Mouse (Mus musculus): ENCODE measurements at regions not wholly inside any gene's neighbourhood (a gene's known extent, or its start where the extent isn't known, plus 50 kb on each side); places are given as distances from the start of the nearest gene placed in this dataset.

DNA sequence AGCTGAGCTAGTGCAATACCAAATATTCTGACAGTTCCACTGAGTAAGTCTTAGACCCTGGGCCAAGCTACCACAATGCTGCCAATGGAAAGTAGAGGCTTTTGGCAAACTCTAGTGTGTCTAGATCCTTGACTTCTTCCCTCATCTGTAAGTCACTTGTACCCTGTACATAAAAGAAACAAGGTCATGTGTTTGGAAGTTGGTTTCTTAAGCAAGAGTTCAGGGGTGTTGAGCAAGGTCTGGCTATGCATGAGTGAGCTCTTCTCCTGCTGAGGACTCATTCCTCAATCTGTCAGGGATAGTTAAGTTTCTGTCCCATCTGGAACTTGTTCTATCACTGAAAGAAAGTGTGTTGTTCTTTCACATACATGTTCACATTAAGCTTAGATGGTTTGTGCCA, 132.9 kb downstream of the Dyrk2 start:
- H3K27me3 ChIP-seq (ENCODE audit: control insufficient read depth, insufficient read depth, low read length) = no peaks in the 10 kb centered on the region
- H3K4me1 ChIP-seq (ENCODE audit: control insufficient read depth, insufficient read depth, insufficient read length) = no peaks in the 10 kb centered on the region
- no peak for TF ChIP-seq CTCF (IDR thresholded peaks at IDR 0.05; ENCODE audit: extremely low read depth, insufficient read depth, insufficient read length, insufficient replicate concordance)
- TF ChIP-seq POLR2A (IDR thresholded peaks at IDR 0.05; ENCODE audit: low read depth, low read length) = no peak
- H3K36me3 ChIP-seq (ENCODE audit: control insufficient read depth, insufficient read depth, low read length) = no peaks in the 10 kb centered on the region
- no peak overlapping the region for H3K27ac ChIP-seq (ENCODE audit: insufficient read depth, low read length)
- no peak for DNase-seq (ENCODE audit: low read depth in 1 of 2, low spot score in 2 of 2)
- H3K4me3 ChIP-seq (ENCODE audit: extremely low read depth, insufficient read depth, insufficient read length) = no peak overlapping the region

DNA sequence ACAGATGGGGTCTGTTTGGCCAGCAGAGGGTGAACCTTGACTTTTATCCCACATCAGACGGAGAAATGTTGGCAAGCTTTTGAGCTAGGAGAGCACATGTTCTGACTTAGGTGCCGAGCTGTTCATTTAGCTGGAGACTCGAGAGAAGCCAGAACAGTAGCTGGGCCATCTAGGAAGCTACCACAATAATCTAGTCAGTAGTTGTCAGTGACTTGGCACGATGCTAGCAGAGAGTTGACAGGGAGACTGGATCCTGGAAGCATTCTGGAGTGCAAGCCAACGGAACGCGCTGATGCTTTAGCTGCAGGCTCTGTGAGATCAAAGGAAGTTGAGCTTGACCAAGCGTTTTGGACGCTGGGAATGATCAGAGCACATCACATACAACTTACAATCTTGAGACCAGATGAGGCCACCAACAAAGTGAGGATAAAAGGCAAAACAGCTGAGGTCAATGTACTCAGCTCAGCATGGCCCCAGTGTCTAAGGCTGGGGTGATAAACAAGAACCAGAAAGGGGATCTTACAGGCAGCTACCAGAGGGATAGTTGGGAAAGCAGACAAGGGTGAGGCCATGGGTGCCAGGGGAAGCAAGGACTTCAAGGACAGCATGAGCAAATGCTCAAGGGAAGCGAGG, 130.0 kb downstream of the Dyrk2 start:
- WGBS = 86% methylated on average over 10 of the region's 10 CpGs
- H3K4me3 ChIP-seq (ENCODE audit: extremely low read depth, insufficient read depth, insufficient read length) = no peak overlapping the region
- no peaks in the 10 kb centered on the region for H3K27me3 ChIP-seq (ENCODE audit: control insufficient read depth, insufficient read depth, low read length)
- TF ChIP-seq CTCF (IDR thresholded peaks at IDR 0.05; ENCODE audit: extremely low read depth, insufficient read depth, insufficient read length, insufficient replicate concordance) (no peak), POLR2A (IDR thresholded peaks at IDR 0.05; ENCODE audit: low read depth, low read length) (no peak)
- no peak overlapping the region for H3K27ac ChIP-seq (ENCODE audit: insufficient read depth, low read length)
- DNase-seq (ENCODE audit: low read depth in 1 of 2, low spot score in 2 of 2) = no peak
- no peaks in the 10 kb centered on the region for H3K36me3 ChIP-seq (ENCODE audit: control insufficient read depth, insufficient read depth, low read length)
- H3K4me1 ChIP-seq (ENCODE audit: control insufficient read depth, insufficient read depth, insufficient read length) = no peaks in the 10 kb centered on the region

- no peak overlapping the region for H3K4me3 ChIP-seq (ENCODE audit: extremely low read depth, insufficient read depth, insufficient read length)
- no peaks in the 10 kb centered on the region for H3K36me3 ChIP-seq (ENCODE audit: control insufficient read depth, insufficient read depth, low read length)
- 95% methylated on average over 9 of the region's 9 CpGs for WGBS
- TF ChIP-seq POLR2A (IDR thresholded peaks at IDR 0.05; ENCODE audit: low read depth, low read length) = no peak
- TF ChIP-seq CTCF (IDR thresholded peaks at IDR 0.05; ENCODE audit: extremely low read depth, insufficient read depth, insufficient read length, insufficient replicate concordance) = no peak
- no peaks in the 10 kb centered on the region for H3K27me3 ChIP-seq (ENCODE audit: control insufficient read depth, insufficient read depth, low read length)
- H3K27ac ChIP-seq (ENCODE audit: insufficient read depth, low read length) = no peak overlapping the region
- no peaks in the 10 kb centered on the region for H3K4me1 ChIP-seq (ENCODE audit: control insufficient read depth, insufficient read depth, insufficient read length)
- no peak for DNase-seq (ENCODE audit: low read depth in 1 of 2, low spot score in 2 of 2)
Measured at GRCm38 (mm10) chr10:118743831-118744230, 126.2 kb downstream of the Dyrk2 start.

GRCm38 (mm10) chr10:118746719-118747395, 123.2 kb downstream of the Dyrk2 start:
- WGBS = 73% methylated on average over 4 of the region's 4 CpGs
- no peak for DNase-seq (ENCODE audit: low read depth in 1 of 2, low spot score in 2 of 2)
- Histone ChIP-seq H3K27me3 (ENCODE audit: control insufficient read depth, insufficient read depth, low read length) (no peaks in the 10 kb centered on the region), H3K27ac (ENCODE audit: insufficient read depth, low read length) (no peak overlapping the region), H3K36me3 (ENCODE audit: control insufficient read depth, insufficient read depth, low read length) (no peaks in the 10 kb centered on the region), H3K4me1 (ENCODE audit: control insufficient read depth, insufficient read depth, insufficient read length) (no peaks in the 10 kb centered on the region), H3K4me3 (ENCODE audit: extremely low read depth, insufficient read depth, insufficient read length) (no peak overlapping the region)
- no peak for TF ChIP-seq POLR2A (IDR thresholded peaks at IDR 0.05; ENCODE audit: low read depth, low read length)
- TF ChIP-seq CTCF (IDR thresholded peaks at IDR 0.05; ENCODE audit: extremely low read depth, insufficient read depth, insufficient read length, insufficient replicate concordance) = no peak

GRCm38 (mm10) chr10:118749039-118749438, 121.0 kb downstream of the Dyrk2 start:
- H3K27ac ChIP-seq (ENCODE audit: insufficient read depth, low read length) = no peak overlapping the region
- no peaks in the 10 kb centered on the region for H3K27me3 ChIP-seq (ENCODE audit: control insufficient read depth, insufficient read depth, low read length)
- WGBS = 93% methylated on average over 1 of the region's 1 CpGs
- TF ChIP-seq CTCF (IDR thresholded peaks at IDR 0.05; ENCODE audit: extremely low read depth, insufficient read depth, insufficient read length, insufficient replicate concordance) (no peak), POLR2A (IDR thresholded peaks at IDR 0.05; ENCODE audit: low read depth, low read length) (no peak)
- H3K4me3 ChIP-seq (ENCODE audit: extremely low read depth, insufficient read depth, insufficient read length) = no peak overlapping the region
- DNase-seq (ENCODE audit: low read depth in 1 of 2, low spot score in 2 of 2) = no peak
- H3K36me3 ChIP-seq (ENCODE audit: control insufficient read depth, insufficient read depth, low read length) = no peaks in the 10 kb centered on the region
- peaks cover 2% of the 10 kb centered on the region; the same call in 1 of the 2 replicates for H3K4me1 ChIP-seq (ENCODE audit: control insufficient read depth, insufficient read depth, insufficient read length)

- H3K4me3 ChIP-seq (ENCODE audit: extremely low read depth, insufficient read depth, insufficient read length) = no peak overlapping the region
- H3K27me3 ChIP-seq (ENCODE audit: control insufficient read depth, insufficient read depth, low read length) = no peaks in the 10 kb centered on the region
- DNase-seq (ENCODE audit: low read depth in 1 of 2, low spot score in 2 of 2) = no peak
- TF ChIP-seq POLR2A (IDR thresholded peaks at IDR 0.05; ENCODE audit: low read depth, low read length) (no peak), CTCF (IDR thresholded peaks at IDR 0.05; ENCODE audit: extremely low read depth, insufficient read depth, insufficient read length, insufficient replicate concordance) (no peak)
- H3K4me1 ChIP-seq (ENCODE audit: control insufficient read depth, insufficient read depth, insufficient read length) = peaks cover 2% of the 10 kb centered on the region; the same call in 1 of the 2 replicates
- H3K27ac ChIP-seq (ENCODE audit: insufficient read depth, low read length) = no peak overlapping the region
- no peaks in the 10 kb centered on the region for H3K36me3 ChIP-seq (ENCODE audit: control insufficient read depth, insufficient read depth, low read length)
- 94% methylated on average over 6 of the region's 6 CpGs for WGBS
Measured at GRCm38 (mm10) chr10:118749756-118750155, 120.3 kb downstream of the Dyrk2 start.

DNA sequence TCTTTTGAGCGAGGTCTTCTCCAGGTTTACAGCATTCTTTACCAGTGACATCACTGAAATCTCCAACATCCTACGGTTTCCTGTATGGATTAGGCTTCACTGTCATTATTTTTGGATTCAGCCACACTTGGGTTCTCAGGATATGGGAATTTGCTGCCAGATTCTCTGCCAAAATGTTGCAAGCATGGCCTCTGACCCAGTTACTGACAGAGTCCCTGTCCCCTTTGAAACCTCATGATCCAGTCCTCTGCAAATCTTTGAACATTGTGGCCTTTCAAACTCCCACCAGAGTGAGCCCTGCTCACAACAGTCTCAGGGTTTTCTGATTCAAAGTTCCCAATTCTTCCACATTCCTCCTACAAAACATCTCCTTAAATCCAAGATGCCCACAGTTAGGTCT, 118.9 kb downstream of the Dyrk2 start:
- TF ChIP-seq CTCF (IDR thresholded peaks at IDR 0.05; ENCODE audit: extremely low read depth, insufficient read depth, insufficient read length, insufficient replicate concordance) (no peak), POLR2A (IDR thresholded peaks at IDR 0.05; ENCODE audit: low read depth, low read length) (no peak)
- H3K27me3 ChIP-seq (ENCODE audit: control insufficient read depth, insufficient read depth, low read length) = no peaks in the 10 kb centered on the region
- no peaks in the 10 kb centered on the region for H3K36me3 ChIP-seq (ENCODE audit: control insufficient read depth, insufficient read depth, low read length)
- no peak overlapping the region for H3K27ac ChIP-seq (ENCODE audit: insufficient read depth, low read length)
- peaks cover 2% of the 10 kb centered on the region; the same call in 1 of the 2 replicates for H3K4me1 ChIP-seq (ENCODE audit: control insufficient read depth, insufficient read depth, insufficient read length)
- no peak for DNase-seq (ENCODE audit: low read depth in 1 of 2, low spot score in 2 of 2)
- no peak overlapping the region for H3K4me3 ChIP-seq (ENCODE audit: extremely low read depth, insufficient read depth, insufficient read length)
- WGBS = 90% methylated on average over 2 of the region's 2 CpGs
